Mouse (Mus musculus): ENCODE data around the gene Nin. TPM values are rescaled to one million over a fixed set of nuclear protein-coding genes. Genes with fewer than 3 reads are reported as not detected.

Gene Nin
- polyA plus RNA-seq, 1 experiment from 2014 or later, result 6.6 TPM

DNA sequence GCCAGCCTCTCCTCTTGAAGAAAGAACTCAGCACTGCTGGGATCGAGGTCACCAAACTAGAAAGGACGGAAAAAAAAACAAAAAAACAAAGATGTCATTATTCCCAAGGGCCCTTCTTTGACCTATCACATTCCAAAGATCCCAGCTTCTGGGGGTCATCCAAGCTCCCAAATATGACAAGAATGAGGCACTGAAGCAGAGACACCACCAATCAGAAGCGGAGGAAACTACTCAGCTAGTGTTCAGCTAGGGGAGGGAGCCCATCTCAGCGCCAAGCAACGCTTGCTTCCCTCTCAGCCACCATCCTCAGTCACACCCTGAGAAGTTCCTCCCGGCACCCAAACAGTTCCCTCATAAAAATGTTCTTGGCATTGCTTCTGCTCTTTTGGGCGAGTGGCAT, 62.8 kb downstream of the Nin start:
- no peak overlapping the region for H3K9ac ChIP-seq
- no peak for ATAC-seq (replicated peaks; ENCODE audit: insufficient number of reproducible peaks, insufficient read depth, low FRiP score, low read depth)
- H3K4me2 ChIP-seq, result no peak overlapping the region
- WGBS, result 72% methylated on average over 7 of the region's 7 CpGs
- peaks cover 43% of the 10 kb centered on the region for H3K36me3 ChIP-seq
- no peaks in the 10 kb centered on the region for H3K9me3 ChIP-seq (replicated peaks)
- no peak overlapping the region for H3K4me3 ChIP-seq
- H3K27ac ChIP-seq, result no peak overlapping the region
- no peaks in the 10 kb centered on the region for H3K27me3 ChIP-seq
- 0 out of 2 replicates have a peak, but pooled peaks cover 3% of the 10 kb centered on the region for H3K4me1 ChIP-seq (replicated peaks)

DNA sequence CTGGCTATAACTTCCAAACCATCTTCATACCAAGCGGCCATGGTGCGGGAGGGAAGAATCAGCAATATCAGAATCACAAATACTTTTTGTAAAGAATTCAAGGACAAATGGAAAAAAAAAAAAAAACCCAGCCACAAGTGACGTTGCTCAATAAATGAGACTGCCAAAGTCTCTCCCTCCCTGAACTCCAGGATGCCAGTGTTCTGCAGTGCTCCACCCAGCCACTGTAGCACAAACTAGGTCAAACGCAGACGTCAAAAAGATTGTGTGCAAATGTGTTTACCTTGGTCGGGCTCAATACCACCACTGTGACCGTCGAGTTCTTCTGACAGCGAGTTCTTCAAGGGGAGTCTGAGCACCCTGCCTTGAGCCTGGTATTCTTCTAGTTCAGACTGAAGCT, 64.8 kb downstream of the Nin start:
- ATAC-seq (replicated peaks; ENCODE audit: insufficient number of reproducible peaks, insufficient read depth, low FRiP score, low read depth), result no peak
- Histone ChIP-seq H3K9me3 (replicated peaks) (no peaks in the 10 kb centered on the region), H3K9ac (no peak overlapping the region), H3K4me3 (no peak overlapping the region), H3K36me3 (peaks cover 39% of the 10 kb centered on the region), H3K4me2 (no peak overlapping the region), H3K27me3 (no peaks in the 10 kb centered on the region), H3K27ac (no peak overlapping the region), H3K4me1 (replicated peaks) (0 out of 2 replicates have a peak, but pooled peaks cover 3% of the 10 kb centered on the region)
- WGBS, result 80% methylated on average over 9 of the region's 9 CpGs

DNA sequence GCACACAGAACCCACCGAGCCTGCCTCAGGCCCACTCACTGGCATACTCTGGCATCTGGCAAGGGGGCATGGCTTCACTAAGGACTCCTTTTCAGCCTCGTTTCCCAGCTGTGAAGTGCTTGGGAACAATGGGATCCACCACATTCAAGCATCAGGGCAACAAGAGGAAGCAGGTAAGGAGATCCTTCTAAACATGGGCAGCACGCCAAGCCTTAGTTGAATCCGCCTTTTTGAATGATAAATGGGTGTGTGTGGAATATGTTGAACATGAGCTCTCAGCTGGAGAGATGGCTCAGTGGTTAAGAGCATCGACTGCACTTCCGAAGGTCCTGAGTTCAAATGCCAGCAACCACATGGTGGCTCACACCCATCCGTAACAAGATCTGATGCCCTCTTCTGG, 66.2 kb downstream of the Nin start:
- no peaks in the 10 kb centered on the region for H3K27me3 ChIP-seq
- H3K27ac ChIP-seq, result 0 out of 2 replicates have a peak overlapping the region, but pooled peaks have one; percentile 38
- H3K4me3 ChIP-seq, result no peak overlapping the region
- no peak for ATAC-seq (replicated peaks; ENCODE audit: insufficient number of reproducible peaks, insufficient read depth, low FRiP score, low read depth)
- WGBS, result 80% methylated on average over 7 of the region's 7 CpGs
- H3K9me3 ChIP-seq (replicated peaks), result no peaks in the 10 kb centered on the region
- peaks cover 43% of the 10 kb centered on the region for H3K36me3 ChIP-seq
- no peak overlapping the region for H3K9ac ChIP-seq
- no peak overlapping the region for H3K4me2 ChIP-seq
- 0 out of 2 replicates have a peak, but pooled peaks cover 3% of the 10 kb centered on the region for H3K4me1 ChIP-seq (replicated peaks)

DNA sequence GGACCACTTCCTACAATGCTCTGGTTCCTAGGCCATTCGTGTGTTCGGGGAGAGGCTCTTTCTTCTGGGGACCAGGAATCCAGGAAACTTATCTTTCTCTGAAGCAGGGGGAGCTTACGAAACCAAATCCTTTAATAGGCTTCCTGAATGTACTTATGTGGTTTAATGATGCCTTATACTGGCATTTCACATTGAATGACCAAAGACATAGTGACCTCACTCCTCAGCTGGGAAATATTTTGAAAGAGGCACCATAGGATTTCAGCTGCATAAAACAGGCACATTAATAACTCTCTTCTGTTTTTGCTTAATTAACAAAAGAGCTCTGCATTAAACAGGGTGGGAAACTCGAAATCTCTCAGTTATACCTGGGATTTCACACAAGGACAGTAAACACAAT, 69.2 kb downstream of the Nin start:
- H3K4me1 ChIP-seq (replicated peaks), result 0 out of 2 replicates have a peak, but pooled peaks cover 3% of the 10 kb centered on the region
- no peak overlapping the region for H3K4me2 ChIP-seq
- WGBS, result 71% methylated on average over 4 of the region's 4 CpGs
- H3K36me3 ChIP-seq, result peaks cover 39% of the 10 kb centered on the region; the same call in 1 of the 2 replicates
- no peak overlapping the region for H3K4me3 ChIP-seq
- no peaks in the 10 kb centered on the region for H3K27me3 ChIP-seq
- ATAC-seq (replicated peaks; ENCODE audit: insufficient number of reproducible peaks, insufficient read depth, low FRiP score, low read depth), result no peak
- H3K9ac ChIP-seq, result no peak overlapping the region
- H3K9me3 ChIP-seq (replicated peaks), result no peaks in the 10 kb centered on the region
- peak overlapping the region; percentile 56 for H3K27ac ChIP-seq

DNA sequence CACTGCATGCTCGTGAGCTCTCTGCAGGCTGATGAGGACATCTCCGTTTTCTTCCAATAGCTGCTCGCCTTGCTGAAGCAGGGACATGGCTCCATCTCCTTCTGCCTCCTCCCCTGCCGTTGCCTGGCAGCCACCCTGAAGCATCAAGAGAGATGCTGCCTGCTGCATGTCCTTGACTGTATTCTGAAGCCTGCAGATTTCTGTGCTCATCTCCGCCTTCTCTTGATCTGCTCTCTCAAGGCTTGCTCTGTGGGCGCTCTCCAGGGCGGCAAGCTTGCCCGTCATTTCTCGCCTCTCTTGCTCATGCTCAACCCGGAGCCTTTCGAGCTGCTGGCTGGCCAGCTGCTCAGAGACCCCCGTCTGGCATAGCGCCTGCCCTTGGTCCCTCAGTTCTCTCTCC, 70.1 kb downstream of the Nin start:
- no peaks in the 10 kb centered on the region for H3K9me3 ChIP-seq (replicated peaks)
- no peak overlapping the region for H3K9ac ChIP-seq
- H3K27ac ChIP-seq, result no peak overlapping the region
- no peaks in the 10 kb centered on the region for H3K27me3 ChIP-seq
- peaks cover 45% of the 10 kb centered on the region; the same call in 1 of the 2 replicates for H3K36me3 ChIP-seq
- H3K4me1 ChIP-seq (replicated peaks), result 0 out of 2 replicates have a peak, but pooled peaks cover 3% of the 10 kb centered on the region
- H3K4me2 ChIP-seq, result no peak overlapping the region
- ATAC-seq (replicated peaks; ENCODE audit: insufficient number of reproducible peaks, insufficient read depth, low FRiP score, low read depth), result no peak
- 87% methylated on average over 13 of the region's 13 CpGs for WGBS
- H3K4me3 ChIP-seq, result no peak overlapping the region

DNA sequence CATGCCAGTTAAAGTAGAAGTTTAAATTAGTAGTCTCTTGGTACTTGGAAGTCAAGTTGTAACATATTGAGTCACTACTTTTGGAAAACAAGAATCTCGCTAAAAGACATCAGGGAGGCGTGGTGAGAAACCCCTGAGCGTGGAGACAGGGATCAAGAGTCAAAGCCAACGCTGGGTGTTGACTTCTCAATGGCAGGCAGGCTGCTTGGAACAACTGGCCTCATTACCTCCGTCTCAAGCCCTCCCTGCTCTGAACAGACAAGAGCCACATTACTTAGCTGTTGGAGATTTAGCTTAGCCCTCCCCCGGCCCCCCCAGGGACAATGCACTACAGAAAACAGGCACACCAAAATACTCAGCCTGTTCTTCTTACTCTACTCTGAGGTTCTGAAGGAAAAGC, 72.5 kb downstream of the Nin start:
- Histone ChIP-seq H3K9me3 (replicated peaks) (no peaks in the 10 kb centered on the region), H3K27me3 (no peaks in the 10 kb centered on the region), H3K36me3 (peaks cover 52% of the 10 kb centered on the region; the same call in 1 of the 2 replicates), H3K27ac (no peak overlapping the region), H3K9ac (no peak overlapping the region), H3K4me2 (no peak overlapping the region), H3K4me1 (replicated peaks) (no peaks in the 10 kb centered on the region), H3K4me3 (no peak overlapping the region)
- WGBS, result 75% methylated on average over 6 of the region's 6 CpGs
- ATAC-seq (replicated peaks; ENCODE audit: insufficient number of reproducible peaks, insufficient read depth, low FRiP score, low read depth), result no peak

DNA sequence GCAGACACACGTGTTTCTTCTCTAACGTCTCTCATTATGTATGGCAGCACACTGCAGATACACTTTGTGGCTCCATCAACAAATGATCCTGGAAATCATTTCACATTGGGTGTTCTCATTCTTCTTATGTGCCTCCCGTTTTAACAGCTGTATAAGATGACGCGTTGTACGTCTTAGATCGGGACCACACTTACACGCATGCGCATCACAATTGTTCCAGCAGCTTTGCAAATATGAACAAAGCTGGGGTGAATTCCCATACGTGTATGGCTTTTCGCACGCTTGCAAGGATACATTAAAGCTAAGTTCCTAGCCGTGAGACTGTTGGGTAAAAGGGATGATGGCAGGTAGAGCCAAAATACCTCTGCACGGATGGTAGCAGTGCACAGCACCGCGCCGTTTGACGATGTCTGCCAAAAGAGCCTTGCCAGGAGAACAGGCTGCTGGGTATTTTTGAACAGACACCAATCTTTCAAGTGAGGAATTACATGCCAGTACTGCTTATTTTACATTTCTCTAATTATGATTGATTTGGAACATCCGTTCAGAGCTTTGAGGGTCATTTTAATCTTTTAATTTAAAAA, 76.7 kb downstream of the Nin start:
- H3K9me3 ChIP-seq (replicated peaks), result no peaks in the 10 kb centered on the region
- H3K4me3 ChIP-seq, result no peak overlapping the region
- H3K27me3 ChIP-seq, result no peaks in the 10 kb centered on the region
- no peak for ATAC-seq (replicated peaks; ENCODE audit: insufficient number of reproducible peaks, insufficient read depth, low FRiP score, low read depth)
- H3K9ac ChIP-seq, result no peak overlapping the region
- WGBS, result 90% methylated on average over 19 of the region's 19 CpGs
- H3K4me2 ChIP-seq, result no peak overlapping the region
- H3K4me1 ChIP-seq (replicated peaks), result no peaks in the 10 kb centered on the region
- peaks cover 24% of the 10 kb centered on the region; the same call in 1 of the 2 replicates for H3K36me3 ChIP-seq
- no peak overlapping the region for H3K27ac ChIP-seq

DNA sequence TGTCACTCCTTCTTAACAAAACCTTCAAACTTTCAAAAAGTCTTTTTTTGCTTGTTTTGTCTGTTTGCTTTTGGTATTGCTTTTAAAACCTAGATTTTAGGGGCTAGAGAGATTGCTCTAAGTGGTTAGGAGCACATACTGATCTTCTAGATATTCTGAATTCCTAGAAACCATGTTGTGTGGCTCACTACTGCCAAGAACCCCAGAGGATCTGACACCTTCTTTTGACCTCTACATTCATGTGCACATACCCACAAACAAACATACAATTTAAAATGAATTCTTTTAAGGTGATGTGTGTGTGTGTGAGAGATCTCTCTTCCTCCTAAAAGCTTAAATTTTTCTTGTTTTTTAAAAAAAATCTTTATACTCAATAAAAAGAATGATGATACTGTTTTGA, 87.3 kb downstream of the Nin start:
- Histone ChIP-seq H3K4me1 (replicated peaks) (no peaks in the 10 kb centered on the region), H3K4me2 (no peak overlapping the region), H3K9me3 (replicated peaks) (no peaks in the 10 kb centered on the region), H3K27ac (no peak overlapping the region), H3K9ac (no peak overlapping the region), H3K36me3 (peaks cover 64% of the 10 kb centered on the region), H3K27me3 (no peaks in the 10 kb centered on the region), H3K4me3 (no peak overlapping the region)
- ATAC-seq (replicated peaks; ENCODE audit: insufficient number of reproducible peaks, insufficient read depth, low FRiP score, low read depth), result no peak

DNA sequence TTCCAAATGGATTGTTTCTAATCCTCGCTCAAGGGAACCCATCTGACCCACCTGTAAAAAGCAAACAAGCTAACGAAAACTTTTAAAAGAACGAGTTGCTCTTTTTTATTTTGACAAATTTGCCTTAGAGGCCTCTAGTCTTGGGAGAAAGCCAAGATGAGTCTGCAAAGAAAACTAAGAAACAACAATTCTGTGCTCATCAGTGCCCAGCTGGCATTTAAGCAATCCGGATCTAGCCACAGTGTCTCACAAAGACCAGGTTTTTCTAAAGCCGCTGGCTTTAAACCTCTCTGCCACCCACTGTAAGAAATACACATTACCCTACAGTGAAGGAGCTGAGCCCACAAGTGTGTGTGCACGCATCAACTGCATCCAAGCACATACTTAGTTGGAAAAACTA, 88.1 kb downstream of the Nin start:
- no peaks in the 10 kb centered on the region for H3K27me3 ChIP-seq
- no peak overlapping the region for H3K4me2 ChIP-seq
- no peak overlapping the region for H3K4me3 ChIP-seq
- no peak overlapping the region for H3K27ac ChIP-seq
- no peaks in the 10 kb centered on the region for H3K9me3 ChIP-seq (replicated peaks)
- H3K9ac ChIP-seq, result no peak overlapping the region
- no peak for ATAC-seq (replicated peaks; ENCODE audit: insufficient number of reproducible peaks, insufficient read depth, low FRiP score, low read depth)
- WGBS, result 91% methylated on average over 6 of the region's 6 CpGs
- peaks cover 63% of the 10 kb centered on the region for H3K36me3 ChIP-seq
- H3K4me1 ChIP-seq (replicated peaks), result no peaks in the 10 kb centered on the region

DNA sequence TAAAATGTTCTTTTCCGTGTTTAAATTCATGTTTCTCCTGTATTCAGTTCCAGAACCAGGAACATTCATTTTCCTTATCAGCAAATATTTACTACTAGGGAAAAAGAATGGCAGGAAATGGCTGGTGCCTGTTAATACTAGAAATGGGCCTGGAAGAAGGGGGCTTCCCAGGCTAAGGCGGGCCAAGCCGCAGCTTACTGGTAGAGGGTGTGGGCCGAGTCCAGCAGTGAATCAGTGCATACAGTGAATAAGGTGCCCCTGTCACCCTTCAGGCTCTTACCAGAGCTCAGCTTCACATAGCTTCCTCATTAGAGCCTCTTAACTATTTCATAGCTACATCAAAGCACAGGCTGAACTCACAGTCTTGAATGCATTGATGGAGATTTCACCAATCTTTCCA, 89.9 kb downstream of the Nin start:
- Histone ChIP-seq H3K27ac (no peak overlapping the region), H3K4me2 (no peak overlapping the region), H3K9ac (no peak overlapping the region), H3K27me3 (no peaks in the 10 kb centered on the region), H3K9me3 (replicated peaks) (no peaks in the 10 kb centered on the region), H3K36me3 (peaks cover 68% of the 10 kb centered on the region), H3K4me1 (replicated peaks) (no peaks in the 10 kb centered on the region), H3K4me3 (no peak overlapping the region)
- ATAC-seq (replicated peaks; ENCODE audit: insufficient number of reproducible peaks, insufficient read depth, low FRiP score, low read depth), result no peak
- WGBS, result 66% methylated on average over 4 of the region's 4 CpGs

DNA sequence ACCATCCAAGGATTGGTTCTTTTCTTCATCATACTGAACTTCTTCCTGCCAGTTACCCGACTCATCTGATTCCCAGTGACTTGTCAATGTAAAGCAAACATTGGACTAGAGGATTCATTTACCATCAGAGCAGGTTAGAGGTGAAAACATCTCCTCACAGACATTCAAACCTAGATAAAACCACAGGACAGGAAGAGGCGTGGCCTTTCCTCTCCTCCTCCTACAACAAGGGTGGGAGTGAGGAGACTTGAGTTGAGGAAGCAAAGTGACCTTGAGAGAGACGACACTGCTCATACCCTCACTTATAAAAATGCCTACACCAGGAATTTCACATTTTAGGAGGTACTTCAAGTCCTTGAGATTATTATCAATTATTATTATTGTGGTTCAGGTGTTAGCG, 95.4 kb downstream of the Nin start:
- peaks cover 5% of the 10 kb centered on the region for H3K4me1 ChIP-seq (replicated peaks)
- no peak overlapping the region for H3K27ac ChIP-seq
- H3K36me3 ChIP-seq, result peaks cover 27% of the 10 kb centered on the region; the same call in 1 of the 2 replicates
- WGBS, result 68% methylated on average over 4 of the region's 4 CpGs
- H3K9me3 ChIP-seq (replicated peaks), result no peaks in the 10 kb centered on the region
- ATAC-seq (replicated peaks; ENCODE audit: insufficient number of reproducible peaks, insufficient read depth, low FRiP score, low read depth), result no peak
- H3K9ac ChIP-seq, result no peak overlapping the region
- no peaks in the 10 kb centered on the region for H3K27me3 ChIP-seq
- H3K4me2 ChIP-seq, result no peak overlapping the region
- no peak overlapping the region for H3K4me3 ChIP-seq

DNA sequence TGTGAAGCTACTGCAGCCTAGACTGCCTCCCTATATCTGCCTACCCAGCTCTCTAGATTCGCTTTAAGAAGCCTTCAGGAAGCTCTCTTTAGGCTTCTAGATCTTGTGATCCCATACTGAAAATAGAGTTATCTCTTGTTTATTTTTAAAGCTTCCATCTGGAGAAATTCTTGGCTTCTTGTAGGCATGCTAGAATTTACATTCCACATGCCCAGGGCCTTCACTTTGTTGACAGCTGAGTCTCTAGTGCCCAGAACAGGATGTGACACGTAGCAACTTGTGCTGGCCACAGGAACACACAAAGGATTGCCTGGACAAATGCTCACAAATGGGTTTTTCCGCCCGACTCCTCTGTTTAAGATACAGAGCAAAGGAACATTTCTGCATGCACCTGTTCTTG, 97.6 kb downstream of the Nin start:
- no peak overlapping the region for H3K4me2 ChIP-seq
- peaks cover 5% of the 10 kb centered on the region for H3K4me1 ChIP-seq (replicated peaks)
- WGBS, result 38% methylated on average over 4 of the region's 4 CpGs
- H3K9ac ChIP-seq, result no peak overlapping the region
- H3K27me3 ChIP-seq, result no peaks in the 10 kb centered on the region
- peak overlapping the region; percentile 66 for H3K27ac ChIP-seq
- 0 out of 2 replicates have a peak, but pooled peaks cover 3% of the 10 kb centered on the region for H3K9me3 ChIP-seq (replicated peaks)
- no peak; the same call in 1 of the 2 replicates for ATAC-seq (replicated peaks; ENCODE audit: insufficient number of reproducible peaks, insufficient read depth, low FRiP score, low read depth)
- peaks cover 19% of the 10 kb centered on the region; the same call in 1 of the 2 replicates for H3K36me3 ChIP-seq
- no peak overlapping the region for H3K4me3 ChIP-seq

Data from heart, embryonic 15.5 days (tissue).